Mouse (Mus musculus): Measurements from ENCODE around the gene Clk1. TPM values are rescaled to one million over a fixed set of nuclear protein-coding genes. Genes with fewer than 3 reads are reported as not detected.

Gene Clk1
- polyA plus RNA-seq, 1 experiment from 2014 or later: 191 TPM

DNA sequence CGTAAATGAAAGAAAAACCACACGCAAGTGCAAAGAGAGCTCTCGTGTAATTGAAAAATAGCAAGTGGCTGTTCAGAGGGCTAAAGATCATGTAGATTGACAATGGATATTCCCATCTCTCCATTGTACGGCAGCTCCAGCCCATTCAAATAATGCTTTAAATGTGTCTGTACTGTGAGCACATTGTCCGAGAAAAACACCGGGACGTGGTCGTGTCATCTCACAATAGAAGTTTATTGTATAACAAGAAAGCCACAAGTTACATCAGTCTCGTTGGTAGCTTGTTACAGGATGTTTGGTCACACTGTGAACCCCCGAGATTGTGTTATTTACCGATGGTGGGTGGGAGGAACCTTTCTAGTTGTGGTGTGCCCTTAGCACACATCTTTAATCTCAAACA is 22.0 kb upstream of the Clk1 start:
- no peak for ATAC-seq (ENCODE audit: low FRiP score, low TSS enrichment)
- WGBS: 5% methylated on average over 11 of the region's 11 CpGs

DNA sequence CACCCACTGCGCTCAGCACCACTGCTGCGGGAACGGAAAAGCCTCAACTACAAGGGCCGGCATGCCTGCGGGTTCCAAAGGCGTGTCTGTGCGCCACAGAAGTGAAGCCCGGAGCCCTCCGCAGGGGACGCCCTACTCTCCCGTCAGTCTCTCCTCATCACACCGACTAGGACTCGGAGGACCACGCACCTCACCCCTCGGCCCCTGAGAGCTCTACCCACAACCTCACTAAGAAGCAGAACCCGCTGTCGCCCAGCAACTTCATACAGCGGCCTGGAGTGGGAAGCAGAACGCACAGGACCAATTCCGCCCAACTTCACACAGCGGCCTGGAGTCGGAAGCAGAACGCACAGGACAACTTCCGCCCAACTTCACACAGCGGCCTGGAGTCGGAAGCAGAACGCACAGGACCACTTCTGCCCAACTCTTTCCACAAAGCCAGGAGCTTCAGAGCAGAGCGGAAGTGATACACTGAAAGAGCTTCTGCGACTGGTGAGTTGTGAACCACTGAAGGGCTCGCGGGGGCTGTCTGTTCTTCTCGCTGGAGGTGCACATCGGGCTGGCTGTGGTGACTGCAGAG is 21.4 kb upstream of the Clk1 start, which contains the start of the genes Nif3l1 and Ppil3:
Gene Nif3l1, plus strand, starts transcription at position 9 of the 580 bp plus-strand sequence.
Gene Ppil3, minus strand, starts transcription at position 344 of the 580 bp plus-strand sequence.
- peak; percentile 97 for ATAC-seq (ENCODE audit: low FRiP score, low TSS enrichment)
- under 1% methylated on average over 33 of the region's 33 CpGs for WGBS
- peaks cover 14% of the 10 kb centered on the region; the same call in 1 of the 2 replicates for H3K4me1 ChIP-seq (ENCODE audit: insufficient read depth, low read length)
- peak within 1 kb of the TSS; percentile 97 for H3K27ac ChIP-seq (ENCODE audit: low read length)
- H3K36me3 ChIP-seq (ENCODE audit: insufficient read depth, low read length): peaks cover 12% of the 10 kb centered on the region
- peak within 1 kb of the TSS; percentile 67 for H3K4me2 ChIP-seq (replicated peaks; ENCODE audit: low read depth, low read length)
- no peaks in the 10 kb centered on the region for H3K9me3 ChIP-seq (ENCODE audit: low read length)
- H3K27me3 ChIP-seq (ENCODE audit: insufficient read depth, low read length): no peaks in the 10 kb centered on the region
- H3K4me3 ChIP-seq (ENCODE audit: low read length): peak within 1 kb of the TSS; percentile 69
- H3K9ac ChIP-seq (replicated peaks; ENCODE audit: low read length): peak within 1 kb of the TSS; percentile 84

More for the DNA sequence above, 22.0 kb upstream of the Clk1 start:
- Histone ChIP-seq H3K4me2 (replicated peaks; ENCODE audit: low read depth, low read length) (peak overlapping the region; percentile 67), H3K9me3 (ENCODE audit: low read length) (no peaks in the 10 kb centered on the region), H3K27me3 (ENCODE audit: insufficient read depth, low read length) (no peaks in the 10 kb centered on the region), H3K36me3 (ENCODE audit: insufficient read depth, low read length) (peaks cover 16% of the 10 kb centered on the region), H3K4me3 (ENCODE audit: low read length) (peak overlapping the region; percentile 69), H3K27ac (ENCODE audit: low read length) (peak overlapping the region; percentile 97), H3K4me1 (ENCODE audit: insufficient read depth, low read length) (peaks cover 14% of the 10 kb centered on the region; the same call in 1 of the 2 replicates), H3K9ac (replicated peaks; ENCODE audit: low read length) (peak overlapping the region; percentile 84)

DNA sequence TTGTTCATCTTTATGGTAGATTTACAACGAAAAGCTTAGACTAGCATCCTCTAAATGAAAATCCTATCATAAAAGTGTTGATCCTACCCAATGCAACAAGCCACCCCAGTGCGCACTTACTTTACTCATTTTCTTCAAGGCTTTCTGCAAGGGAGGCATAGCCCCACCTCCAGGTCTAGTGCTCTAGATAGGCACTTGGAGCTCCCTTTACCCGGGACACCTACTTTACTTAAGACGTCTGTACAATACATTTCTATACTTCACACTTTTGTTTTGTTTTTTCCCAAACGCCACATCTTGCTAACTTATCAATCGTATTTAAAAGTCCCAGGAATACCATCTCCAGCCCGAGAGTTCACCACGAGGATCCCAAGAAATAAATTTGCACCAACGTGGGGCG is 20.8 kb upstream of the Clk1 start:
- peak overlapping the region; percentile 84 for H3K9ac ChIP-seq (replicated peaks; ENCODE audit: low read length)
- no peaks in the 10 kb centered on the region for H3K9me3 ChIP-seq (ENCODE audit: low read length)
- whole genome bisulfite sequencing: 13% methylated on average over 10 of the region's 10 CpGs
- ATAC-seq (ENCODE audit: low FRiP score, low TSS enrichment): no peak
- peaks cover 14% of the 10 kb centered on the region; the same call in 1 of the 2 replicates for H3K4me1 ChIP-seq (ENCODE audit: insufficient read depth, low read length)
- H3K4me2 ChIP-seq (replicated peaks; ENCODE audit: low read depth, low read length): peak overlapping the region; percentile 67
- H3K27me3 ChIP-seq (ENCODE audit: insufficient read depth, low read length): no peaks in the 10 kb centered on the region
- H3K27ac ChIP-seq (ENCODE audit: low read length): peak overlapping the region; percentile 97
- peaks cover 17% of the 10 kb centered on the region for H3K36me3 ChIP-seq (ENCODE audit: insufficient read depth, low read length)
- H3K4me3 ChIP-seq (ENCODE audit: low read length): peak overlapping the region; percentile 69

DNA sequence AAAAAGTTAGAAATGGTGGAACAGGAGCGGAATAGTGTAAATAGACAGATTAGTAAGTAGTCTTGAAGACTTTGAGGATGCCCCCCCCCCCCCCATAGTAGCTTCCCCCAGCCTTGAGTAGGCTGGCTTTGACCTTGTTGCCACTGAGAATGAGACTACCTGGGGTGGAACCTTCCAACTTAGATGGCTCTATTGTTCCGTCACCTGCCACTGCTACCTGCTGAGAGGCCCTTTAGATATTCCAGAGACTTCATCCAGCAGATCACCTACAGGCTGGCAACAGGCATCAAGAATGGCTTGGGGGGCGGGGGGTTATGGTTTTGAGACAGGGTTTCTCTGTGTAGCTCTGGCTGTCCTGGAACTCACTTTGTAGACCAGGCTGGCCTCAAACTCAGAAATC is 685 bp upstream of the Clk1 start:
- no peaks in the 10 kb centered on the region for H3K27me3 ChIP-seq (ENCODE audit: insufficient read depth, low read length)
- no peak overlapping the region for H3K9ac ChIP-seq (replicated peaks; ENCODE audit: low read length)
- 92% methylated on average over 3 of the region's 3 CpGs for WGBS
- no peak overlapping the region for H3K4me3 ChIP-seq (ENCODE audit: low read length)
- peaks cover 24% of the 10 kb centered on the region for H3K4me1 ChIP-seq (ENCODE audit: insufficient read depth, low read length)
- H3K36me3 ChIP-seq (ENCODE audit: insufficient read depth, low read length): peaks cover 16% of the 10 kb centered on the region
- no peak for ATAC-seq (ENCODE audit: low FRiP score, low TSS enrichment)
- H3K27ac ChIP-seq (ENCODE audit: low read length): no peak overlapping the region
- H3K9me3 ChIP-seq (ENCODE audit: low read length): no peaks in the 10 kb centered on the region
- H3K4me2 ChIP-seq (replicated peaks; ENCODE audit: low read depth, low read length): no peak overlapping the region

DNA sequence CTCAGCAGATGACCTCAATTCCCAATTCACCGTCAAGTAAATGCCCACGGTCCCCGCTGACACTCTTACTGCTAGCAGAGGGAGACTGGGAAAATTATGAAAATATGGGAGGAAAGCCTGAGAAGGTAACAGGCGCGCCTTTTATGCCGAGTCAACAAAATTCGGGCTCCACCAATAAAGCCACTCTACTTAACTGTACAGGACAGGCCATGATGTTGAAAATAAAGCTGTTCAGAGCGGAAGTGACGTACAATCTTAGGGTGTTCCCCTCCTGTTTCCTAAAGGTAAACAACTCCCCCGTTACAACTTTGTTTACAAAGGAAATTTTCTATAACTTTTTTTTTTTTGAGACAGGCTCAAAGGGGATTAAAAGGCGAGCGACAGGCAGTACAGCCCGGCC is 987 bp downstream of the Clk1 start:
- Histone ChIP-seq H3K9ac (replicated peaks; ENCODE audit: low read length) (peak overlapping the region; percentile 100), H3K9me3 (ENCODE audit: low read length) (no peaks in the 10 kb centered on the region), H3K4me3 (ENCODE audit: low read length) (peak overlapping the region; percentile 100), H3K4me2 (replicated peaks; ENCODE audit: low read depth, low read length) (peak overlapping the region; percentile 84), H3K27ac (ENCODE audit: low read length) (peak overlapping the region; percentile 99), H3K27me3 (ENCODE audit: insufficient read depth, low read length) (no peaks in the 10 kb centered on the region), H3K4me1 (ENCODE audit: insufficient read depth, low read length) (peaks cover 24% of the 10 kb centered on the region), H3K36me3 (ENCODE audit: insufficient read depth, low read length) (peaks cover 31% of the 10 kb centered on the region)
- WGBS: 5% methylated on average over 13 of the region's 13 CpGs
- ATAC-seq (ENCODE audit: low FRiP score, low TSS enrichment): peak; percentile 43; the same call in 1 of the 2 replicates

DNA sequence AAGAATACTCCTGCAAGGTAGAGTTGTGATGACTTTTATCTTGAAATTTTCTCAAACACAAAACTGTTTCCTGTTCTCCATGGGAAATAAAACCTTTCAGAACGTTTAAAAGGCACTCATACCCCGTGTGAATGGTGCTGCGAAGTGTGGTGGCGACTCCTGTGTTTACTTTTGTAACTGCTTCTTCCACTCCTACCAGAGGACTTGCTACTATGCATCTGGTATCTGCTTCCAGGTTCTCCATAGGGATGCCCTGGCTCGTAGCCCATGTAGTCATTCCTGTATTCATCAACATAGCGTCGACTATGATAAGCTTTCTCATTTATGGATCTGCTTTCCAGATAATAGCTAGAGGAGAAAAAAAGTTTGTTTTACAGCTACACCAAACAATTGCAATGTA is 2.9 kb downstream of the Clk1 start:
- Histone ChIP-seq H3K4me3 (ENCODE audit: low read length) (no peak overlapping the region), H3K4me2 (replicated peaks; ENCODE audit: low read depth, low read length) (0 out of 2 replicates have a peak overlapping the region, but pooled peaks have one; percentile 11), H3K9me3 (ENCODE audit: low read length) (no peaks in the 10 kb centered on the region), H3K27ac (ENCODE audit: low read length) (no peak overlapping the region), H3K9ac (replicated peaks; ENCODE audit: low read length) (no peak overlapping the region), H3K4me1 (ENCODE audit: insufficient read depth, low read length) (peaks cover 24% of the 10 kb centered on the region), H3K36me3 (ENCODE audit: insufficient read depth, low read length) (peaks cover 46% of the 10 kb centered on the region), H3K27me3 (ENCODE audit: insufficient read depth, low read length) (no peaks in the 10 kb centered on the region)
- WGBS: 52% methylated on average over 7 of the region's 7 CpGs
- ATAC-seq (ENCODE audit: low FRiP score, low TSS enrichment): no peak

DNA sequence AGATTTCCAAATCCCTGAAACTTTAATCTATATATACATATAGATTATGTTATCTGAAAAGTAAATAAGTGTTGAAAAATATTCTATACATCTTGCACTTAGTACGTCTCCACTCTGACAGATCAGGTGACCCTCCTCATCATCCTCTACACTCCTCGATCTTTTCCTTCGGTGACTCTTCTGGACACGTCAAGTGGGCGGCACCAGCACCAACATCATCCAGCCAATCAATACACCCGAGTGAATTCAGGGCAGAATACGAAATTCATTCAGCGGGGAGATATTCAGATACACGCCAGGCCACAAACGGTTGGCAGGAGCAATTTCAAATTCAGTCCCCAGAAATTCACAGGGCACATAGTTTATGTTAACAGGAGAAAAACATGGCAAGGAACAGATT is 3.8 kb downstream of the Clk1 start:
- Histone ChIP-seq H3K4me3 (ENCODE audit: low read length) (no peak overlapping the region), H3K27me3 (ENCODE audit: insufficient read depth, low read length) (no peaks in the 10 kb centered on the region), H3K9ac (replicated peaks; ENCODE audit: low read length) (no peak overlapping the region), H3K9me3 (ENCODE audit: low read length) (no peaks in the 10 kb centered on the region), H3K4me1 (ENCODE audit: insufficient read depth, low read length) (peaks cover 24% of the 10 kb centered on the region), H3K27ac (ENCODE audit: low read length) (no peak overlapping the region), H3K4me2 (replicated peaks; ENCODE audit: low read depth, low read length) (no peak overlapping the region), H3K36me3 (ENCODE audit: insufficient read depth, low read length) (peaks cover 53% of the 10 kb centered on the region)
- WGBS: 88% methylated on average over 10 of the region's 10 CpGs
- no peak for ATAC-seq (ENCODE audit: low FRiP score, low TSS enrichment)

DNA sequence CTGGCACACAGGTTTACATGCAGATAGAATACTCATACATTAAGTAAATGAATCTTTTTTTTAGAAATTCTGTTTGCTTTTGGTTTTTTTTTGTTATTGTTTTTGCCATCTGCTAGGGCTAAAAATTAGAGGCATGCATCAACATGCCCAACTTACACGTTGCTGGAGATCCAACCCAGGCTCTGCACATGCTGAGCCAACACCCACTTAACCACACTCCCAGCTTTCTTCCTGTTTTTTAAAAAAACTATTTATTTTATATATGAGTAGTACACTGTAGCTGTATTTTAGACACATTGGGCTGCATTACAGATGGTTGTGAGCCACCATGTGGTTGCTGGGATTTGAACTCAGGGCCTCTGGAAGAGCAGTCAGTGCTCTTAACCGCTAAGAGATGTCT is 7.8 kb downstream of the Clk1 start:
- Histone ChIP-seq H3K9me3 (ENCODE audit: low read length) (no peaks in the 10 kb centered on the region), H3K27me3 (ENCODE audit: insufficient read depth, low read length) (no peaks in the 10 kb centered on the region), H3K36me3 (ENCODE audit: insufficient read depth, low read length) (peaks cover 81% of the 10 kb centered on the region), H3K4me1 (ENCODE audit: insufficient read depth, low read length) (peaks cover 5% of the 10 kb centered on the region), H3K27ac (ENCODE audit: low read length) (no peak overlapping the region), H3K4me2 (replicated peaks; ENCODE audit: low read depth, low read length) (no peak overlapping the region), H3K9ac (replicated peaks; ENCODE audit: low read length) (no peak overlapping the region), H3K4me3 (ENCODE audit: low read length) (no peak overlapping the region)
- ATAC-seq (ENCODE audit: low FRiP score, low TSS enrichment): no peak
- 89% methylated on average over 2 of the region's 2 CpGs for WGBS

DNA sequence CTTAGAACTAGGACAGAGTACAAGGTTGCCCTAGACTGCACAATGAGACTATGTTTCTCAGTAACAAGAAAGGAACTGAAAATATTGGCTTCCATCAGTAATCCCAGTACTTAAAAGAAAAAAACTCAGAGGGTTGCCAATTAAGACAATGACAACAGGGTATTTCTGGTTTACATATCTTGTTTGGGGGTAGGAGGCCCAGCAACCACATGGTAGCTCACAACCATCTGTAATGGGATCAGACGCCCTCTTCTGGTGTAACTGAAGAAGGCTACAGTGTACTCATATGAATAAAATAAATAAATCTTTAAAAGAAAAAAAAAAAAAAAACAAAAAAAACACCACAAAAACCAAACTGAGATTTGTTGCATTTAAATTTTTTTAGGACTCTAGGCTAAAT is 8.4 kb downstream of the Clk1 start:
- Histone ChIP-seq H3K9me3 (ENCODE audit: low read length) (no peaks in the 10 kb centered on the region), H3K9ac (replicated peaks; ENCODE audit: low read length) (no peak overlapping the region), H3K27ac (ENCODE audit: low read length) (no peak overlapping the region), H3K4me2 (replicated peaks; ENCODE audit: low read depth, low read length) (no peak overlapping the region), H3K27me3 (ENCODE audit: insufficient read depth, low read length) (no peaks in the 10 kb centered on the region), H3K36me3 (ENCODE audit: insufficient read depth, low read length) (peaks cover 84% of the 10 kb centered on the region), H3K4me1 (ENCODE audit: insufficient read depth, low read length) (0 out of 2 replicates have a peak, but pooled peaks cover 2% of the 10 kb centered on the region), H3K4me3 (ENCODE audit: low read length) (no peak overlapping the region)
- no peak for ATAC-seq (ENCODE audit: low FRiP score, low TSS enrichment)
- 36% methylated on average over 1 of the region's 1 CpGs for WGBS

DNA sequence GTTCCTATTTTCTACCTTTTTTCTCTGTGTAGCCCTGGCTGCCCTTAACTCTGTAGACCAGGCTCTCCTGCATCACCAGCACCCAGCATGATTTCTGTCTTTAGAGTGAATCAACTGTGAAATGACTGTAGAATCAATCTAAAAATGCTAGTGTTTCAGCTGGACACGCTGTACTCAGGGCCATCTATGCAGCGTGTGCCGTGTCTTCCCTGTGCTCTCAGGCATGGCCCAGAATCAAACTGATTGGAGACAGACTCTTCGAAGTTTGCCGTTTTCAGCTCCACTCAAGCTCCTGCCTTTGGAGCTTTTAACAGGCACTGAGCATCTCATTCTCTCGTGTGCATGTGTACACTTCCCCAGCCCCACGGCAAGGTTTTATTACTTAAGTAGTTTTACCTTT is 13.1 kb downstream of the Clk1 start:
- H3K4me1 ChIP-seq (ENCODE audit: insufficient read depth, low read length): no peaks in the 10 kb centered on the region
- H3K27me3 ChIP-seq (ENCODE audit: insufficient read depth, low read length): no peaks in the 10 kb centered on the region
- no peak overlapping the region for H3K4me3 ChIP-seq (ENCODE audit: low read length)
- H3K9me3 ChIP-seq (ENCODE audit: low read length): no peaks in the 10 kb centered on the region
- WGBS: 93% methylated on average over 7 of the region's 7 CpGs
- no peak overlapping the region for H3K9ac ChIP-seq (replicated peaks; ENCODE audit: low read length)
- ATAC-seq (ENCODE audit: low FRiP score, low TSS enrichment): no peak; the same call in 1 of the 2 replicates
- no peak overlapping the region for H3K4me2 ChIP-seq (replicated peaks; ENCODE audit: low read depth, low read length)
- H3K27ac ChIP-seq (ENCODE audit: low read length): no peak overlapping the region
- H3K36me3 ChIP-seq (ENCODE audit: insufficient read depth, low read length): peaks cover 62% of the 10 kb centered on the region
